Mouse (Mus musculus) kidney, adult 2 months (tissue): ENCODE data around the gene Ifi202b. TPM values are rescaled to one million over a fixed set of nuclear protein-coding genes. Genes with fewer than 3 reads are reported as not detected.
"Not testable (repeated sequence)": the region's sequence is repeated elsewhere in the genome, so short reads cannot be mapped to it uniquely, and the experiment has no call there.

Source experiments
- DNase-seq: peaks from one replicate; pipeline ENCODE4 v3.0.0; 2021
- H3K27ac ChIP-seq: fragments of 200-500 bp; 2 replicates; pipeline ENCODE4 v1.5.1; 2012; ENCODE audit warnings: low read depth, low read length, control low read depth, inconsistent platforms; ENCODE audit not compliant: insufficient read depth
- H3K27me3 ChIP-seq: fragments of 200-500 bp; replicated peaks from 2 replicates; pipeline ENCODE4 v1.6.1; 2012; ENCODE audit warnings: mild to moderate bottlenecking, moderate library complexity, low read length, inconsistent platforms; ENCODE audit not compliant: control insufficient read depth, insufficient read depth
- H3K36me3 ChIP-seq: fragments of 200-500 bp; 2 replicates; pipeline ENCODE4 v1.6.1; 2012; ENCODE audit warnings: mild to moderate bottlenecking, moderate library complexity, low read length, inconsistent platforms; ENCODE audit not compliant: control insufficient read depth, insufficient read depth
- H3K4me1 ChIP-seq: fragments of 200-500 bp; 2 replicates; pipeline ENCODE4 v1.6.1; 2011; ENCODE audit warnings: low read length; ENCODE audit not compliant: control insufficient read depth, insufficient read depth
- H3K4me3 ChIP-seq: fragments of 200-500 bp; 2 replicates; pipeline ENCODE4 v1.5.1; 2011; ENCODE audit warnings: mild to moderate bottlenecking, low read depth, low read length, control low read depth; ENCODE audit not compliant: insufficient read depth
- CTCF ChIP-seq: fragments of 200-500 bp; conservative IDR thresholded peaks from 2 replicates; pipeline ENCODE4 v1.5.1; 2011; ENCODE audit warnings: low read depth, mild to moderate bottlenecking, control low read depth, low read length, moderate library complexity, mixed read lengths; ENCODE audit not compliant: insufficient read depth, insufficient read length
- POLR2A ChIP-seq: fragments of 200-500 bp; IDR thresholded peaks from one replicate; pipeline ENCODE4 v1.6.1; 2011; ENCODE audit warnings: low read depth, low read length, control low read depth
- WGBS: fragments of 180-500 bp; shearing (Covaris S2); methylation state at CpG from one replicate; pipeline ENCODE4 v1.1.7; 2018; 5-methylcytosine and 5-hydroxymethylcytosine counted together
- polyA plus RNA-seq: library from polyadenylated mRNA; depleted of rRNA; stranded (reverse); fragments of >200 nt; gene quantifications from 2 replicates; pipeline ENCODE4 v1.2.3, GENCODE M21; 2012; rRNA removed

The Ifi202b gene
- polyA plus RNA-seq, 1 experiment, result not detected

DNA sequence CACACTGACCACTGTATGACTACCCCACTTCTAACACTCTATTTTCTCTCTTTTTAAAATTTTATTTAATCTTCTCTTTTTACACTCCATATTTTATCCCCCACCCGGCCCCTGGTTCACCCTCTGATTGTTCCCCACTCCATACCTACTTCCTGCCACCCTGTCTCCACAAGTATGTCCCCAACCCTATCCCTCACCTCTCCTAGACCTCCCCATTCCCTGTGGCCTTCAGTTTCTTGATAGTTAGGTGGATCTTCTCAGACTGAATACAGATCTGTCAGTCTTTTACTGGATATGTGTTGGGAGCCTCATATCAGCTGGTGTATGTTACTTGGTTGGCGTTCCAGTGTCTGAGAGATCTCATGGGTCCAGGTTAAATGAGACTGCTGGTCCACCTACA, 68.0 kb downstream of the Ifi202b start:
- H3K36me3 ChIP-seq, result no peaks in the 10 kb centered on the region
- DNase-seq, result no peak
- H3K27ac ChIP-seq, result no peak overlapping the region
- 79% methylated on average over 2 of the region's 2 CpGs for whole genome bisulfite sequencing
- H3K4me1 ChIP-seq, result no peaks in the 10 kb centered on the region
- TF ChIP-seq POLR2A (no peak), CTCF (no peak)
- H3K4me3 ChIP-seq, result no peak overlapping the region
- H3K27me3 ChIP-seq, result no peaks in the 10 kb centered on the region

DNA sequence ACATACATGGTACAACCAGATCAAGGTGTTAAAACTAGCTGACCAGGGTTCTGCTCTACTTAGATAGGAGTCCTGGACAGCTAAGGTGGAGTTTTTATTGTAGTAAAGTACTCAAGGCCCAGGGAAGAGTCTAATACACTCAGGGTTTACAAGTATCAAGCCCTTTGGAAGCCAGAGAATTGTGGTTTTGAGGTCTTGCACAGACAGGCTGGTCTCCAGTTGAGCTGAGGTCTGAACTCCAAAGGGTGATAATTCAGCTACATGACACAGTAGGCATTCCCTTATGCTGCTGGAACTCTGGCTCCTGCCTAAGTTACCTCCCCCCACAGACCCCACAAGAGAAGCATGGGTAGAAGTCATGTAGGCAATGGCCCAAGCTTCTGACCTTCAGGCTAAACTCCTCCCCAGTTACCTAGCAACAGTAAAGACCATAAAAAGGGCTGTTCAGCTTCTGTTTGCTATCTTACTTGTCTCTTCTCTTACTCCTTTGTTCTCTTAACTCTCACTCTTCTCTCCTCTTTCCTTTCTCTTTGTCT, 69.2 kb downstream of the Ifi202b start:
- H3K27me3 ChIP-seq, H3K36me3 ChIP-seq, H3K4me1 ChIP-seq, H3K4me3 ChIP-seq, DNase-seq: not testable (repeated sequence)
- peak overlapping the region; percentile 38 for H3K27ac ChIP-seq

Other genes starting within 250 kb of the Ifi202b start
- 2.7 and 3.6 TPM in 2 replicates for gene Ifi207, start 241.0 kb downstream of the Ifi202b start, polyA plus RNA-seq
- gene Ifi204, start 215.8 kb downstream of the Ifi202b start, polyA plus RNA-seq, result 0.75 and 1.0 TPM in 2 replicates
- gene Ifi211, start 69.7 kb downstream of the Ifi202b start, polyA plus RNA-seq, result 0.65 and 0.77 TPM in 2 replicates
- gene Mndal, start 40.3 kb downstream of the Ifi202b start, polyA plus RNA-seq, result 4.9 and 6.2 TPM in 2 replicates
- gene Ifi203, start 40.1 kb downstream of the Ifi202b start, polyA plus RNA-seq, result 5.9 and 9.9 TPM in 2 replicates
- gene Ifi205, start 49.1 kb upstream of the Ifi202b start, polyA plus RNA-seq, result 0.26 and 0.64 TPM in 2 replicates
- gene Olfr433, start 58.0 kb upstream of the Ifi202b start, polyA plus RNA-seq, result 0.03 and 0.04 TPM in 2 replicates
- not detected in 2 replicates for gene Olfr432, start 66.5 kb upstream of the Ifi202b start, polyA plus RNA-seq
- gene Olfr430, start 83.9 kb upstream of the Ifi202b start, polyA plus RNA-seq, result not detected in 2 replicates
- not detected in 2 replicates for gene Olfr429, start 101.6 kb upstream of the Ifi202b start, polyA plus RNA-seq
- gene Olfr427, start 114.1 kb upstream of the Ifi202b start, polyA plus RNA-seq, result not detected in 2 replicates
- gene Olfr231, start 138.4 kb upstream of the Ifi202b start, polyA plus RNA-seq, result not detected in 2 replicates
- gene Olfr424, start 148.8 kb upstream of the Ifi202b start, polyA plus RNA-seq, result not detected in 2 replicates
- gene Olfr420, start 172.9 kb upstream of the Ifi202b start, polyA plus RNA-seq, result not detected in 2 replicates
- 0.01 and 0.02 TPM in 2 replicates for gene Spta1, start 190.0 kb upstream of the Ifi202b start, polyA plus RNA-seq